Mouse (Mus musculus) forebrain, embryonic 13.5 days (tissue): Measurements from ENCODE around the gene Kansl1l. TPM values are rescaled to one million over a fixed set of nuclear protein-coding genes. Genes with fewer than 3 reads are reported as not detected.

Experiments used
- ATAC-seq: fragments of 200-750 bp; cut with Nextera tagmentation; 2 replicates; pipeline ENCODE4 v1.8.0; 2017
- H3K27ac ChIP-seq: fragments of 300-500 bp; sonication (generic); 2 replicates; pipeline ENCODE4 v1.5.1; 2015; ENCODE audit warnings: inconsistent platforms, mild to moderate bottlenecking, moderate library complexity
- H3K27me3 ChIP-seq: fragments of 300-500 bp; sonication (generic); 2 replicates; pipeline ENCODE4 v1.6.1; 2015; ENCODE audit warnings: mild to moderate bottlenecking, inconsistent platforms
- H3K36me3 ChIP-seq: fragments of 300-500 bp; sonication (generic); 2 replicates; pipeline ENCODE4 v1.6.1; 2015; ENCODE audit warnings: mild to moderate bottlenecking, inconsistent platforms; ENCODE audit not compliant: poor library complexity, severe bottlenecking
- H3K4me1 ChIP-seq: fragments of 300-500 bp; sonication (generic); 2 replicates; pipeline ENCODE4 v1.6.1; 2015; ENCODE audit warnings: inconsistent platforms
- H3K4me2 ChIP-seq: fragments of 300-500 bp; sonication (generic); 2 replicates; pipeline ENCODE4 v1.6.1; 2015; ENCODE audit warnings: inconsistent platforms, mild to moderate bottlenecking, moderate library complexity
- H3K4me3 ChIP-seq: fragments of 300-500 bp; sonication (generic); 2 replicates; pipeline ENCODE4 v1.5.1; 2015; ENCODE audit warnings: mild to moderate bottlenecking, inconsistent platforms
- H3K9ac ChIP-seq: fragments of 300-500 bp; sonication (generic); 2 replicates; pipeline ENCODE4 v1.6.1; 2015; ENCODE audit warnings: mild to moderate bottlenecking, inconsistent platforms
- H3K9me3 ChIP-seq: fragments of 300-500 bp; sonication (generic); replicated peaks from 2 replicates; pipeline ENCODE4 v1.6.1; 2016; ENCODE audit warnings: inconsistent platforms
- WGBS: fragments of 180-500 bp; shearing (Covaris S2); methylation state at CpG from one replicate; pipeline ENCODE4 v1.1.7; 2015; 5-methylcytosine and 5-hydroxymethylcytosine counted together
- polyA plus RNA-seq: library from polyadenylated mRNA; unstranded; fragments of >200 nt; fragmentation: Nextera tagmentation; extraction: Ambion mirVana; gene quantifications from 2 replicates; pipeline ENCODE4 v1.2.1, GENCODE M21; 2015

Gene Kansl1l
- polyA plus RNA-seq, 1 experiment from 2014 or later, result 15.4 TPM

GRCm38 (mm10) chr1:66691772-66692171 is 125.6 kb downstream of the Kansl1l start:
- Histone ChIP-seq H3K27me3 (no peaks in the 10 kb centered on the region), H3K27ac (no peak overlapping the region), H3K4me1 (no peaks in the 10 kb centered on the region), H3K9me3 (no peaks in the 10 kb centered on the region), H3K4me2 (no peak overlapping the region), H3K36me3 (no peaks in the 10 kb centered on the region), H3K9ac (no peak overlapping the region), H3K4me3 (no peak overlapping the region)
- ATAC-seq, result peak; percentile 65; the same call in 1 of the 2 replicates
- 65% methylated on average over 3 of the region's 3 CpGs for WGBS

GRCm38 (mm10) chr1:66682974-66683373 is 134.4 kb downstream of the Kansl1l start:
- H3K27me3 ChIP-seq, result no peaks in the 10 kb centered on the region
- WGBS, result 83% methylated on average over 5 of the region's 5 CpGs
- H3K4me2 ChIP-seq, result no peak overlapping the region
- ATAC-seq, result no peak
- H3K9me3 ChIP-seq, result no peaks in the 10 kb centered on the region
- no peaks in the 10 kb centered on the region for H3K4me1 ChIP-seq
- no peaks in the 10 kb centered on the region for H3K36me3 ChIP-seq
- H3K27ac ChIP-seq, result no peak overlapping the region
- H3K9ac ChIP-seq, result no peak overlapping the region
- no peak overlapping the region for H3K4me3 ChIP-seq

GRCm38 (mm10) chr1:66678662-66679061 is 138.7 kb downstream of the Kansl1l start:
- WGBS, result 35% methylated on average over 2 of the region's 2 CpGs
- ATAC-seq, result no peak
- Histone ChIP-seq H3K4me3 (no peak overlapping the region), H3K9ac (no peak overlapping the region), H3K27me3 (no peaks in the 10 kb centered on the region), H3K36me3 (no peaks in the 10 kb centered on the region), H3K9me3 (no peaks in the 10 kb centered on the region), H3K4me2 (no peak overlapping the region), H3K27ac (no peak overlapping the region), H3K4me1 (no peaks in the 10 kb centered on the region)

- 61% methylated on average over 14 of the region's 14 CpGs for WGBS
- H3K4me3 ChIP-seq, result no peak overlapping the region
- H3K27me3 ChIP-seq, result no peaks in the 10 kb centered on the region
- H3K4me1 ChIP-seq, result no peaks in the 10 kb centered on the region
- H3K9ac ChIP-seq, result no peak overlapping the region
- H3K4me2 ChIP-seq, result no peak overlapping the region
- H3K9me3 ChIP-seq, result no peaks in the 10 kb centered on the region
- no peak overlapping the region for H3K27ac ChIP-seq
- no peak for ATAC-seq
- no peaks in the 10 kb centered on the region for H3K36me3 ChIP-seq
Measured at GRCm38 (mm10) chr1:66677928-66678327, 139.4 kb downstream of the Kansl1l start.

- no peaks in the 10 kb centered on the region for H3K9me3 ChIP-seq
- 85% methylated on average over 7 of the region's 7 CpGs for WGBS
- H3K4me1 ChIP-seq, result no peaks in the 10 kb centered on the region
- H3K27ac ChIP-seq, result no peak overlapping the region
- H3K9ac ChIP-seq, result no peak overlapping the region
- H3K4me2 ChIP-seq, result no peak overlapping the region
- no peaks in the 10 kb centered on the region for H3K36me3 ChIP-seq
- ATAC-seq, result no peak
- no peaks in the 10 kb centered on the region for H3K27me3 ChIP-seq
- no peak overlapping the region for H3K4me3 ChIP-seq
Measured at GRCm38 (mm10) chr1:66672812-66673211, 144.6 kb downstream of the Kansl1l start.

GRCm38 (mm10) chr1:66671475-66671874 is 145.9 kb downstream of the Kansl1l start:
- H3K9me3 ChIP-seq, result no peaks in the 10 kb centered on the region
- H3K9ac ChIP-seq, result no peak overlapping the region
- no peaks in the 10 kb centered on the region for H3K4me1 ChIP-seq
- no peak for ATAC-seq
- H3K36me3 ChIP-seq, result no peaks in the 10 kb centered on the region
- H3K4me2 ChIP-seq, result no peak overlapping the region
- 64% methylated on average over 7 of the region's 7 CpGs for WGBS
- H3K4me3 ChIP-seq, result no peak overlapping the region
- H3K27ac ChIP-seq, result no peak overlapping the region
- H3K27me3 ChIP-seq, result no peaks in the 10 kb centered on the region

Other genes starting within 250 kb of the Kansl1l start
- 47.5 and 47.8 TPM in 2 replicates for gene Rpe, start 116.7 kb downstream of the Kansl1l start, polyA plus RNA-seq
- gene Acadl, start 45.7 kb upstream of the Kansl1l start, polyA plus RNA-seq, result 31.7 and 36.9 TPM in 2 replicates
- gene Myl1, start 127.8 kb upstream of the Kansl1l start, polyA plus RNA-seq, result 0.31 and 0.34 TPM in 2 replicates
- gene Lancl1, start 221.3 kb upstream of the Kansl1l start, polyA plus RNA-seq, result 125 and 137 TPM in 2 replicates